Mouse (Mus musculus): ENCODE data around the gene Csmd2.

DNA sequence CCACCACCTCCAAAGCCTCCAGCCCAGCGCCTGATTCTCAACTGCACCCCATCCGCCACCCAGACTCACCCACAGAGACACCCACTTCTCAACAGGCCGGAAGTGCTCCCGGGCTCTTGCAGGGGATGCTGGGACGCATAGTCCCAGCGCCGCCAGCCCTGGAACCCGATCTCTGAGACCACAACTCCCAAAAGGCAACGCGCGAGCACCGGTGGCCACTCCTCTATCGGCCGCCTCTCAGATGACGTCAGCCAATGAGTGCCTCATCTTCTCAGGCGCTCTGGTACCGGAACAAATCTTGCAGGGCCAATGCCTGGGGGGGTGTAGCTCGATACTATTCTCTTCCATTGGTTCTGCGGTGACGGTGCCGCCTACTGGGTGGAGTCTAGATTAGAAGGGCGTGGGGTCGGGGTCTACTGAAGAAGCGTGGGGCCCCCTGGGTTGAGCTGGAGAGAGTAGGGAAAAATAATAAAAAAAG is 622.3 kb downstream of the Csmd2 start, which contains the start of gene Zscan20:
- TF ChIP-seq CTCF (IDR thresholded peaks at IDR 0.05; ENCODE audit: extremely low read depth, insufficient read depth, insufficient read length, insufficient replicate concordance) (no peak), POLR2A (IDR thresholded peaks at IDR 0.05; ENCODE audit: low read depth, low read length) (no peak; the same call in 1 of the 2 replicates)

All from spleen, adult 2 months (tissue).